Mouse (Mus musculus) mesoderm, embryonic 11.5 days (tissue): ENCODE data around the gene Snrnp70.
"Not testable (repeated sequence)": the region's sequence is repeated elsewhere in the genome, so short reads cannot be mapped to it uniquely, and the experiment has no call there.

ENCODE experiments used
- DNase-seq: peaks from one replicate; pipeline ENCODE4 v3.0.0-alpha.2; 2012; ENCODE audit warnings: low read depth, low spot score

Snrnp70 gene

DNA sequence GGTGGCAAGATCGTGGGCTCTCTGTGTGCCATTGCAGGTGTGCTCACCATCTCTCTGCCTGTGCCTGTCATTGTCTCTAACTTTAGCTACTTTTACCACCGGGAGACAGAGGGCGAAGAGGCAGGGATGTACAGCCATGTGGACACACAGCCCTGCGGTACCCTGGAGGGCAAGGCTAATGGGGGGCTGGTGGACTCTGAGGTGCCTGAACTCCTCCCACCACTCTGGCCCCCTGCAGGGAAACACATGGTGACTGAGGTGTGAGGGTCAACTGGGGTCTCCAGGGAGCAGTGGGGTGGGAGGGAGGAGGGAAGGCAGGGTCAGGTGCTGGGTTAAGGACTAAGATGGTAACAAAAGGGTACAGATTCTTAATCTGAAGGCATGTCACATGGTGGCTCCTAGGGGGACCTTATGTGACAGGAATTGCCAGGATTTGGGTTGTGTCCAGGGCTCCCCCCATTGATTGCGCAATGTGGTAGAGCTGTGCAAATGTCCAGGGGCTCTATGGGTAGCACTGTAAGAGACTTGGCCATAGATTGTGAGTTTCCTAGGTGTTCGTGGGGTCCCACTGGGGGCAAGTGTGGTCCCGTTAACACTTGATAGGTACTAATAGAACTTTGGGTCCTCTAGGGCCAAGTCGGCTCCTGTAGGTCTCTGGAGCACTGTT lies 14.1 kb upstream of the Snrnp70 start:
- no peak for DNase-seq

DNA sequence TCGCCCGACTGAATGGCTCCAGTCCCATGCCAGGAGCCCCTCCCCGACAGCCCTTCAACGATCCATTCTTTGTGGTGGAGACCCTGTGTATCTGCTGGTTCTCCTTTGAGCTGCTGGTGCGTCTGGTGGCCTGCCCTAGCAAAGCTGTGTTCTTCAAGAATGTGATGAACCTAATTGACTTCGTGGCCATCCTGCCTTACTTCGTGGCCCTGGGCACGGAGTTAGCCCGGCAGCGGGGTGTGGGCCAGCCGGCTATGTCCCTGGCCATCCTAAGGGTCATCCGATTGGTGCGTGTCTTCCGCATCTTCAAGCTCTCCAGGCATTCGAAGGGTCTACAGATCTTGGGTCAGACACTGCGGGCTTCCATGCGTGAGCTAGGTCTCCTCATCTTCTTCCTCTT lies 13.4 kb upstream of the Snrnp70 start:
- no peak for DNase-seq

DNA sequence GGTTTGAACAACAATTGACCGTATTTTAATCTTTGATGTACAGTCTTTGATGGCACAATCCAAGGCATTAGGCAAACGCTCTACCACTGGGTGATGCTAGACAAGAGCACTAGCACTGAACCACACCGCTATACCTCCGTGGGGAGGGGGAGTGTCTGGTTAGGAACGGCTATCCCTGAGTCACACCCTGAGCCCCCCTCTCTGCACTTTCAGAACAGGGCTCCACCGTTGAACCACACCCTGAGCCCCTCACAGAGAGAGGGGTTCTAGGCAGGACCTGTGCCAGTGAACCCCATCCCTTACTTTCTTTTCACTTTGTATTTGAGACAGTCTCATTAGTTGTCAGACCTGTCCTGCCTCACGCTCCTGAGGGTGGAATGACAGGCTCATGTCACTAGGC lies 12.8 kb upstream of the Snrnp70 start:
- DNase-seq = no peak

GRCm38 (mm10) chr7:45407836-45408235 lies 12.3 kb upstream of the Snrnp70 start:
- DNase-seq = no peak

GRCm38 (mm10) chr7:45406157-45407156 lies 10.9 kb upstream of the Snrnp70 start:
- DNase-seq = no peak

- peak; percentile 52 for DNase-seq
These were observed 9.8 kb upstream of the Snrnp70 start, which contains the start of gene Kcna7 for GRCm38 (mm10) chr7:45405091-45406075. TSS of gene Kcna7 (plus strand) at chr7:45405653.

DNA sequence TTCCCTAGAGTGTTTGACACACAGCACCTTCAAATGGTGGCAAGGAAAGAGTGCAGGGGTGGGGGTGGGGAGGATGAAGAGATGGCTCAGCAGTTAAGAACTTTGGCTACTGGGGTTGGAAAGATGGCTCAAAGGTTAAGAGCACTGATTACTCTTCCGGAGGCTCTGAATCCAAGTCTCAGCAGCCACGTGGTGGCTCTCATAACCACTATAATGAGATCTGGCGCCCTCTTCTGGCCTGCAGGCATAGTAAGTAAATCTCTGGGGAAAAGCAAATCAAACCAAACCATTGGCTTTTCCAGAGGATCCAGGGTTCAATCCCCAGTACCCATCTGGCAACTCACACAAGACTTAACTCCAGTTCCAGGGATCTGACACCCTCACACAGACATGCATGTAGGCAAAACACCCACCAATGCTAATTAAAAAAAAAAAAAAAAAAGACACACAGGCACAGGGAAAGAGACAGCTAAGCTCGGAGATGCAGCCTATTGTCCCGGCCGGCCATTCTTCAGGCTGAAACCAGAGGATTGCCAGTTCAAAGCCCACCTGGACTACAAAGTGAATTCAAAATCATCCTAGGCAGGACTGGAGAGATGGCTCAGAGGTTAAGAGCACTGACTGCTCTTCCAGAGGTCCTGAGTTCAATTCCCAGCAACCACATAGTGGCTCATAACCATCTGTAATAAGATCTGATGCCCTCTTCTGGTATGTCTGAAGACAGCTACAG lies 8.2 kb upstream of the Snrnp70 start:
- DNase-seq = peak; percentile 77

DNA sequence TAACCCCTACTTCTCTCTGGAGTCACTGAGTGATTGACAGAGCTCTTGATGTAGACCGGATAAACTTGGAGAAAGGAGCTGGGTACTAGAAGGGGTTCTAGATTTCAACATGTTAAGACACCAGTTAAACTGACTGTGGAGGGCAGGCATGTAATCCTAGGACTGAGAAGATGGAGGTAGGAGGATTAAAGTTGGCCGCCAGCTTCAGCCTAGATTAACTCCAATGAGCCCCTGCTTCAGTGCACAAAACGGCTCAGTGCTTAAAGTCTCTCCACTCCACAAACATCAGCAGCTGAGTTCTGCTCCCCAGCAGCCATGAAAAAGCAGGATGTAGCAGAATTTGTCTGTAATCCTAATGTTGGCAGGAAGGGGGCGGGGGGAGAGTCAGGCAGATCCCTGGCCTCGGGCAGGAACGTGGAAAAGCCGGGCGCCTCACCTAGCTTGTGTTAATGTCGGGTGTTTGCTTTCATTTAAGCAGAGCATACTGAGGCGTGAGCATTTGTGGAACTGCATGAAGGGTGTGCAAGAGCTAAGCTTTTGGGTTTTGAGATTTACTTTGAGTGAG lies 6.1 kb upstream of the Snrnp70 start:
- no peak for DNase-seq

DNA sequence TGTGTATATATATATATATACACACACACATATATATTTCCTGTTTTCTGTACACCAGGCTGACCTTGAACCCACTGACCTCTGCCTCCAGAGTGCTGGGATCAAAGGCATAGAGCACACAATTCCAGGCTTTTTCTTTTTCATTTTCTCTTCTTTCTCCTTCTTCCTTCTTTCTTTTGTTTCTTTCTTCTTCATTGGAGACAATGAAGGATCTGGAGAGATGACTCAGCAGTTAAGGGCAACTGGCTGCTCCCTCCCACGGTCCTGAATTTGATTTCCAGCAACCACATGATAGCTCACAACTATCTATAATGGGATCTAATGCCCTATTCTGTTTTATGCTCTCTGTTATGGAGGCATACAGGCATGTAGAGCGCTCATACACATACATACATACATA lies 1.2 kb upstream of the Snrnp70 start:
- DNase-seq = no peak

DNA sequence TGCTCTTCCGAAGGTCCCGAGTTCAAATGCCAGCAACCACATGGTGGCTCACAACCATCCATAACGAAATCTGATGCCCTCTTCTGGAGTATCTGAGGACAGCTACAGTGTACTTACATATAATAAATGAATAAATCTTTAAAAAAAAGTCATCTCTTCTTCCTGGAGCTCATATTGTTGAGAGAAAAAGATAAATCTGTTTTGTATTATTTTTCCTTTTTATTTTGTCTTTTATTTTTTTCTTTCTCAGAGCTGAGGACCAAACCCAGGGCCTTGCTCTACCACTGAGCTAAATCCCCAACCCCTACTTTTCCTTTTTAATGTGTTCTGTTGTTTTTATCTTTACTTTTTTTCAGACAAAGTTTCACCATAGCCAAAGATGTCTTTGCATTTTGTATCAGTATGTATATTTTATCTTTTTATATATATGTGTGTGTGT lies 814 bp upstream of the Snrnp70 start:
- not testable (repeated sequence) for DNase-seq

DNA sequence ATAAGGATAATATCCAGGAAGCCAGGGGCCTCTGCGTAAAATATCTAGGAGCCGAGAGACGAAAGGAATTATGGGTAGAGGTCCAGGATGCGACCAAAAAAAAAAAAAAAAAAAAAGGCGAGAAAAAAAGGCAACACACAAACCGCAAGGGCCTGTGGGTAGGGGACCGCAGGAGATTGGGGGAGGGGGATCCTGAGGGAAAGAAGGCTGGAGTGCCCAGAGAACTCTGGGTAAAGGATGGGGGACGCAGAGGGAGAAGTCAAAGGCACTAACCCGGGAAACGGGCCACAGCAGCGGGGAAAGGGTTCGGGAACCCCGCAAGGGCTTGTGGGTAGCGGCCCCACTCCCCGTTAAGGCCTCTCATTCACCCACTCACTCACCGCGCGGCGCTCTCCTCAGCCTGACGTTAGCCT lies 407 bp downstream of the Snrnp70 start:
- DNase-seq = peak; percentile 84

- DNase-seq = no peak
These were observed 9.5 kb downstream of the Snrnp70 start for GRCm38 (mm10) chr7:45386077-45386476.

GRCm38 (mm10) chr7:45376057-45376456 lies 19.5 kb downstream of the Snrnp70 start:
- DNase-seq = no peak

- DNase-seq = no peak
These were observed 20.9 kb downstream of the Snrnp70 start for GRCm38 (mm10) chr7:45374620-45375019.

- DNase-seq = no peak
These were observed 23.2 kb downstream of the Snrnp70 start for GRCm38 (mm10) chr7:45372371-45372770.

- DNase-seq = peak; percentile 88
These were observed 24.8 kb downstream of the Snrnp70 start, which contains the start of gene Lin7b for GRCm38 (mm10) chr7:45370475-45371311. TSS of gene Lin7b (minus strand) at chr7:45370583.

GRCm38 (mm10) chr7:45369836-45370474 lies 25.6 kb downstream of the Snrnp70 start:
- DNase-seq = no peak

DNA sequence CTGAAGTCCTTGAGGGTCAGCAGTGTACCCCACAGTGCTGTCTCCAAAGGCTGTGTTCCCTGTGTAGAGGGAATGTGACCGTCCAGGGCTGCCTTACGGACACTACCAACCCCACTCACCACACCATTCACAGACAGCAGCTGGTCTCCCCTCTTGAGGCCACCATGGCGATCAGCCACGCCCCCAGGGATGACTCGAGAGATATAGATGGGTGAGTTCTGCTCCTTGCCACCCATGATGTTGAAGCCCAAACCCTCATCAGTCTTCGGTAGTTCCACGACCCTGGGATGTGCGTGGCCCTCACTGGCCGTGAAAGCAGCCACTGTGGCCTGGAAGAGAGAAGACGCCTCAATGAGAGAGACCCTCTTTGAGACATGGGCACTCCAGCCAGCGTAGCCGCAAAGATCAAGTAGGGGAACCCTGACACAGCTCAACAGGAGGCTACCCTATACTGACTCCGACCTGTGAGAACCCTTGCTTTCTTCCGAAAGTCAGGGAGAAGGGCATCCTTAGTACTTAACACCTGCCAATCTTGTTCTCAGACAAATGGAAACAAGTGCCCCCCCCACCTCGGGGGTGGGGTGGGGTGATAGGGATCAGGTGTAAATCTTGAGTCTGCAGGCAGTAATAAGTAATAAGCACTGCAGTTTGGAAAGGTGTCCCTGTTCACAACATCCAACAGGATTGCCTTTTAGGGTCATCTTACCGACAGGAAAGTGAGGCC lies 26.4 kb downstream of the Snrnp70 start:
- DNase-seq = no peak
